Mouse (Mus musculus) limb, embryonic 11.5 days (tissue): ENCODE measurements around the gene Mgat4c. TPM values are rescaled to one million over a fixed set of nuclear protein-coding genes. Genes with fewer than 3 reads are reported as not detected.
A peak's percentile ranks its signal among the peaks of the same experiment; 100 is the strongest.

Experiments used
- ATAC-seq: fragments of 200-750 bp; cut with Nextera tagmentation; 2 replicates; pipeline ENCODE4 v1.8.0; 2017; ENCODE audit warnings: low read depth; ENCODE audit not compliant: insufficient number of reproducible peaks, low FRiP score, low TSS enrichment
- DNase-seq: peaks from one replicate; pipeline ENCODE4 v3.0.0-alpha.2; 2015; ENCODE audit warnings: low spot score
- H3K27ac ChIP-seq: fragments of 300-500 bp; sonication (generic); replicated peaks from 2 replicates; pipeline ENCODE4 v1.5.1; 2014; ENCODE audit warnings: low read depth, mild to moderate bottlenecking, low read length
- H3K27me3 ChIP-seq: fragments of 300-500 bp; sonication (generic); 2 replicates; pipeline ENCODE4 v1.6.1; 2014; ENCODE audit warnings: mild to moderate bottlenecking, low read length, mixed read lengths; ENCODE audit not compliant: control insufficient read depth, insufficient read depth
- H3K36me3 ChIP-seq: fragments of 300-500 bp; sonication (generic); 2 replicates; pipeline ENCODE4 v1.6.1; 2014; ENCODE audit warnings: mild to moderate bottlenecking, low read length, moderate library complexity, mixed read lengths; ENCODE audit not compliant: control insufficient read depth, insufficient read depth
- H3K4me1 ChIP-seq: fragments of 300-500 bp; sonication (generic); 2 replicates; pipeline ENCODE4 v1.6.1; 2014; ENCODE audit warnings: low read length, mixed read lengths; ENCODE audit not compliant: control insufficient read depth, insufficient read depth
- H3K4me2 ChIP-seq: fragments of 300-500 bp; sonication (generic); 2 replicates; pipeline ENCODE4 v1.6.1; 2014; ENCODE audit warnings: low read depth, mild to moderate bottlenecking, moderate library complexity; ENCODE audit not compliant: severe bottlenecking
- H3K4me3 ChIP-seq: fragments of 300-500 bp; sonication (generic); 2 replicates; pipeline ENCODE4 v1.5.1; 2014; ENCODE audit warnings: low read depth, low read length
- H3K9ac ChIP-seq: fragments of 300-500 bp; sonication (generic); 2 replicates; pipeline ENCODE4 v1.6.1; 2014; ENCODE audit warnings: mild to moderate bottlenecking, low read length
- H3K9me3 ChIP-seq: fragments of 300-500 bp; sonication (generic); 2 replicates; pipeline ENCODE4 v1.6.1; 2016; ENCODE audit warnings: low read length; ENCODE audit not compliant: control insufficient read depth
- WGBS: fragments of 180-500 bp; shearing (Covaris S2); extraction: QIAGEN DNeasy Blood & Tissue Kit; methylation state at CpG from one replicate; pipeline ENCODE4 v1.1.7; 2014; 5-methylcytosine and 5-hydroxymethylcytosine counted together
- polyA plus RNA-seq: library from polyadenylated mRNA; unstranded; fragments of >200 nt; fragmentation: Nextera tagmentation; extraction: Ambion mirVana; gene quantifications from 2 replicates; pipeline ENCODE4 v1.2.1, GENCODE M21; 2014

Mgat4c gene
- 0.34 and 0.45 TPM in 2 replicates for polyA plus RNA-seq

- WGBS, result 78% methylated on average over 6 of the region's 6 CpGs
- Histone ChIP-seq H3K4me2 (no peak within 1 kb of the TSS), H3K4me1 (no peaks in the 10 kb centered on the region), H3K27me3 (no peaks in the 10 kb centered on the region), H3K9me3 (no peaks in the 10 kb centered on the region), H3K4me3 (no peak within 1 kb of the TSS), H3K9ac (no peak within 1 kb of the TSS), H3K27ac (no peak within 1 kb of the TSS), H3K36me3 (no peaks in the 10 kb centered on the region)
- DNase-seq (no peak), ATAC-seq (no peak)
Observed at GRCm38 (mm10) chr10:101681437-101681912, at the start of gene Mgat4c. Gene Mgat4c (plus strand): TSS chr10:101681487.

GRCm38 (mm10) chr10:101635266-101635665 lies 46.0 kb upstream of the Mgat4c start:
- Histone ChIP-seq H3K4me1 (no peaks in the 10 kb centered on the region), H3K9ac (no peak overlapping the region), H3K4me3 (no peak overlapping the region), H3K4me2 (no peak overlapping the region), H3K27me3 (no peaks in the 10 kb centered on the region), H3K36me3 (no peaks in the 10 kb centered on the region), H3K9me3 (no peaks in the 10 kb centered on the region), H3K27ac (no peak overlapping the region)
- ATAC-seq (no peak), DNase-seq (no peak)
- 89% methylated on average over 6 of the region's 6 CpGs for WGBS

- Histone ChIP-seq H3K36me3 (no peaks in the 10 kb centered on the region), H3K4me3 (no peak overlapping the region), H3K4me2 (no peak overlapping the region), H3K4me1 (no peaks in the 10 kb centered on the region), H3K27ac (no peak overlapping the region), H3K9ac (no peak overlapping the region), H3K27me3 (no peaks in the 10 kb centered on the region), H3K9me3 (no peaks in the 10 kb centered on the region)
- ATAC-seq (no peak), DNase-seq (no peak)
- WGBS, result 82% methylated on average over 2 of the region's 2 CpGs
Observed at GRCm38 (mm10) chr10:101641048-101641447, 40.2 kb upstream of the Mgat4c start.

GRCm38 (mm10) chr10:101681914-101682313 lies 627 bp downstream of the Mgat4c start:
- Histone ChIP-seq H3K27ac (no peak overlapping the region), H3K36me3 (no peaks in the 10 kb centered on the region), H3K4me1 (no peaks in the 10 kb centered on the region), H3K27me3 (no peaks in the 10 kb centered on the region), H3K4me3 (no peak overlapping the region), H3K9ac (no peak overlapping the region), H3K4me2 (no peak overlapping the region), H3K9me3 (no peaks in the 10 kb centered on the region)
- DNase-seq (no peak), ATAC-seq (no peak)
- 90% methylated on average over 5 of the region's 5 CpGs for WGBS

- H3K9me3 ChIP-seq, result no peaks in the 10 kb centered on the region
- H3K4me1 ChIP-seq, result no peaks in the 10 kb centered on the region
- DNase-seq (no peak), ATAC-seq (no peak)
- no peak overlapping the region for H3K27ac ChIP-seq
- 85% methylated on average over 3 of the region's 3 CpGs for WGBS
- H3K36me3 ChIP-seq, result no peaks in the 10 kb centered on the region
- H3K9ac ChIP-seq, result no peak overlapping the region
- H3K4me2 ChIP-seq, result no peak overlapping the region
- H3K4me3 ChIP-seq, result no peak overlapping the region
- H3K27me3 ChIP-seq, result no peaks in the 10 kb centered on the region
Observed at GRCm38 (mm10) chr10:101761828-101762227, 80.5 kb downstream of the Mgat4c start.

- H3K4me2 ChIP-seq, result no peak overlapping the region
- DNase-seq, result no peak
- H3K27ac ChIP-seq, result no peak overlapping the region
- no peak for ATAC-seq
- H3K9me3 ChIP-seq, result no peaks in the 10 kb centered on the region
- H3K4me1 ChIP-seq, result no peaks in the 10 kb centered on the region
- 40% methylated on average over 1 of the region's 1 CpGs for WGBS
- no peak overlapping the region for H3K9ac ChIP-seq
- no peaks in the 10 kb centered on the region for H3K27me3 ChIP-seq
- no peaks in the 10 kb centered on the region for H3K36me3 ChIP-seq
- no peak overlapping the region for H3K4me3 ChIP-seq
Observed at GRCm38 (mm10) chr10:101770688-101771087, 89.4 kb downstream of the Mgat4c start.

GRCm38 (mm10) chr10:101771157-101771556 lies 89.9 kb downstream of the Mgat4c start:
- DNase-seq (no peak), ATAC-seq (no peak)
- H3K36me3 ChIP-seq, result no peaks in the 10 kb centered on the region
- H3K27me3 ChIP-seq, result no peaks in the 10 kb centered on the region
- no peak overlapping the region for H3K4me2 ChIP-seq
- no peaks in the 10 kb centered on the region for H3K4me1 ChIP-seq
- no peaks in the 10 kb centered on the region for H3K9me3 ChIP-seq
- 61% methylated on average over 4 of the region's 4 CpGs for WGBS
- no peak overlapping the region for H3K27ac ChIP-seq
- H3K9ac ChIP-seq, result no peak overlapping the region
- H3K4me3 ChIP-seq, result no peak overlapping the region

- no peak overlapping the region for H3K4me2 ChIP-seq
- no peaks in the 10 kb centered on the region for H3K9me3 ChIP-seq
- H3K4me1 ChIP-seq, result no peaks in the 10 kb centered on the region
- no peak overlapping the region for H3K4me3 ChIP-seq
- H3K27ac ChIP-seq, result no peak overlapping the region
- H3K9ac ChIP-seq, result no peak overlapping the region
- no peaks in the 10 kb centered on the region for H3K36me3 ChIP-seq
- DNase-seq, result no peak
- H3K27me3 ChIP-seq, result no peaks in the 10 kb centered on the region
- peak; percentile 68; the same call in 1 of the 2 replicates for ATAC-seq
- 38% methylated on average over 3 of the region's 3 CpGs for WGBS
Observed at GRCm38 (mm10) chr10:101783161-101783744, 102.0 kb downstream of the Mgat4c start.

GRCm38 (mm10) chr10:101795507-101795906 lies 114.2 kb downstream of the Mgat4c start:
- 98% methylated on average over 1 of the region's 1 CpGs for WGBS
- DNase-seq, result no peak
- no peaks in the 10 kb centered on the region for H3K4me1 ChIP-seq
- H3K36me3 ChIP-seq, result no peaks in the 10 kb centered on the region
- H3K27ac ChIP-seq, result no peak overlapping the region
- H3K4me3 ChIP-seq, result no peak overlapping the region
- H3K9me3 ChIP-seq, result no peaks in the 10 kb centered on the region
- no peaks in the 10 kb centered on the region for H3K27me3 ChIP-seq
- no peak for ATAC-seq
- H3K9ac ChIP-seq, result no peak overlapping the region
- no peak overlapping the region for H3K4me2 ChIP-seq
